Mouse (Mus musculus): ENCODE measurements around the gene Flot1.
A peak's percentile ranks its signal among the peaks of the same experiment; 100 is the strongest.

Flot1 gene

GRCm38 (mm10) chr17:35822964-35823937, at the start of gene Flot1:
Flot1 (plus strand) TSS chr17:35823230.
- DNase-seq = peak; percentile 93

GRCm38 (mm10) chr17:35776811-35777609, 46.0 kb upstream of the Flot1 start:
- peak; percentile 92 for DNase-seq

DNA sequence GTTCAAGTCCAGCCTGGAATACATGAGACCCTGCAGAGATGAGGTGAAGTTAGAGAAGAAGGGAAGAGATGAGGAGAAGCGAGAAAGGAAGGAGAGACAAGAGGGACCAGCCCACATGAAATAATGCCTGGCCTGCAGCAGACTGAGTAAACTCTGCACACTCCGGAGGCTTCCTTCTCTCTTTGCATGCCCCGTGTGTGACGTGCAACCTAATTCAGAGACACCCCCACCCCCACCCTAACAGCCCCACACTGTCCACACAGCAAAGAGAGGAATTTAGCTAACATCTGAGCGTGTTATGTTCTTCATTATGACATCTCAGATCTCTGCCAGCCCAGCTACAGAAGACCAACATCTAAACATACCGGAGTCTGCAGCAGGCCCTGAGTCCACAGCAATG, 44.1 kb upstream of the Flot1 start:
- peak; percentile 17 for DNase-seq

GRCm38 (mm10) chr17:35779466-35780205, 43.4 kb upstream of the Flot1 start:
- peak; percentile 79 for DNase-seq

DNA sequence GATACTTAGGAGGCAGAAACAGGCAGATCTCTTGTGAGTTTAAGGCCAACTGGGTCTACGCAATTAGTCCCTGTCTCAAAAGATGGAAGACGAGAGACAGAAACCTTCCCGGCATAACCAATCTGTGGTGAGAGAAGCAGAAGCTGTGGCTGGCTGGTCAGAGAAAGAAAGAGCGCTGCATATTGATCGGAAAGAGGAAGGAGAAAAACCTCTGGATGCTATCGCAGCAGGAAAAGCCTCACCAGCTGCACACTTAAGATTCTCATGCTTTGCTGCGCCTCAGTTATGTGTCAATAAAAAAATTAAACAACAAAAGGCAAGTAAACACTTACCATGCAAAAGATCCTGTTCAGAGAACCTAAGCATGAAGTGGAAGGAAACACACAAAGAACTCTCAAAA, 42.7 kb upstream of the Flot1 start:
- DNase-seq = no peak

DNA sequence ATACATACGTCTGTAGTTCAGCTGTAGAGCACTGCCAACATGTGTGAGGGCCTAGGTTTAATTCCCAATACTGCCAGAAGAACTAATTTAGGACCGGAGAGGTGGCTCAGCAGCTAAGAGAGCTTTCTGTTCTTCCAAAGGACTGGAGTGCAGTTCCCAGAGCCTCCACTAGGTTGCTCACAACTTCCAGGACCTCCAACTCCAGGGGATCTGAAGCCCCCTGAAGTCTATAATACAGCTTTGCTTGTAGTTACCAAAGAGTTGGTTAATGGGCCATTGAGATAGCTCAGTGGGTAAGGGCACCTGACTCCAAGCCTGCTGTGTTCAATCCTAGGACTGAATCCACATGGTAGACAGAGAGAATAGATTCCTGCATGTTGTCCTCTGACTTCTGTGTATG, 40.6 kb upstream of the Flot1 start:
- DNase-seq = peak; percentile 34

GRCm38 (mm10) chr17:35782924-35783323, 40.1 kb upstream of the Flot1 start:
- peak; percentile 41 for DNase-seq

DNA sequence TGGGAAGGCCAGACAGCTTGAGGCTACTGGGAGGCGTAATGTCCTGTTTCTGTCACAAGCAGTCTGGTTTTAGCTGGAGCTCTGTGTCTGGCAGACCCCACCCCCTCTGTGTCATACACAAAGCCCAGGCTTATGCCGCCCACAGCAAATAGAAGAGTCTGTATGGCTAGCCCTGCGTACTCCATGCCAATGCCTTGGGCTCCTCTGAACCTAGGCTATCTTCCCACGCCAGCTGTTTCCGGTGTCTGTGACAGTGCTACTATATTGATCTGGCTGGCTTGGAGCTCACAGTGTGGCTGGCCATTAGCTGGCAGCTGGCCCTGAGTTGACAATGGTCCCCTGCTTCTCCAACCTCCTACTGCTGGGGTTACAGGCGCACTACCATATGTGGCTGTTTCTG, 39.1 kb upstream of the Flot1 start:
- DNase-seq = peak; percentile 83

DNA sequence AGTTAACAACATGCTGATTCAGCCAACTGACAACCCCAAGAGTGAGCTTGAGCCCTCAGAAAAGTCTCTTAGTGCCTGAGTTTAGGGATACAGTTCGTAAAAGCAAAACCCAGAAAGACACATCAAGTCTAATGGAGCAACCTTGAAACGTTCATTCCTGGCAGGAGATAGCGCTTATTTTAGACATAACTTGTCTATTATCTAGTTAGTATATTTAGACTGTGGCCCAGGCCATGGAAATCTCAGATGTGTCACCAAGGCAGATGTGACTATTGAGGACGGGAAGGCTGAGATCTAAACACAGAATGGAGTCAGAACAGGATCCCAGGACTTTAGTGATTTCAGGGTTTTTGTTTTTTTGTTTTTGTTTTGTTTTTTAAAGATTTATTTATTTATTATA, 37.9 kb upstream of the Flot1 start:
- DNase-seq = no peak

DNA sequence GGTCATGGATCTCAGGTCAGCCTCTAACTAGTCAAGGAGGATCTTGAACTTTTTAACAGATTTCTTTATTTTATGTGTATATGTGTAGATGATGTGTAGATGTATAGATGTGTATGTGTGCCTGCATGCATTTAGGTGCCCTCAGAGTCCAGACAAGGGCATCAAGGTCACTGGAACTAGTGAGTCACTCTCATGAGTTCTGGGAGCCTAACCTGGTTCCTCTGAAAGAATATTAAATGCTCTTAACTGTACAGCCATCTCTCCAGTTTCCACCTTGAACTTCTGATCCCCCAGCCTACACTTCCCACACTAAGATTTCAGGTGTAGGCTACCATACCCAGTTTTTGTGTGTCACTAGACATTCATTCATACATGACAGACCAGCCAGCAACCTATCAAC, 35.5 kb upstream of the Flot1 start:
- DNase-seq = no peak

DNA sequence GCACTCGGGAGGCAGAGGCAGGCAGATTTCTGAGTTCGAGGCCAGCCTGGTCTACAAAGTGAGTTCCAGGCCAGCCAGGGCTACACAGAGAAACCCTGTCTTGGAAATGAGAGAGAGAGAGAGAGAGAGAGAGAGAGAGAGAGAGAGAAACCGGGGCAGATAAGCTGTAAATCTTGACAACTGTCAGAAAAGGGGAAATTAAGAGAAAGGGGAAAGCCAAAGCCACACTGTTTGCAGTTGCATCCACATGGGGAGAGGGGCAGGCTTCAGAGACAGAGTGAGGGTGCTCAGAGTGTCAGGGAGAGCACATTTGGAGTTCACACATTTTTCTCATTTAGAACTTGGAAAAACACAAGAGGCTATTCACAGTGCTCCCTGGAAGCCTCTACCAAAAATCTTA, 35.0 kb upstream of the Flot1 start:
- DNase-seq = no peak

DNA sequence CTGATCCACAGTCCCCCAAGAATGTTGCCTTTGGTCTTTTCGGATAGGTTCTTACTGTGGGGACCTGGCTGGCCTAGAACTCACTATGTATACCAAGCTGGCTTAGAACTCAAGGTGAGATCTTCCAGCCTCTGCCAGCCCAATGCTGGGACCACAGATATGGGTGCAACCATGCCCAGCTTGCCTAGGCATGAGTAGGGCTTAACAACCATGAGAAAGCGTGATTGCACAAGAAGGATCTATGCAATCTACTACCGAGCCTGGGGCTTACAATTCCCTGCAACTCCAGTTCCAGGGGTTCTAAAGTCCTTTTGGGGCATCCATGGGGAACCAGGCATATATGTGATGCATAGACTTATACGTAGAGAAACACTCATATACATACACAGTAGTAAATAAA, 32.1 kb upstream of the Flot1 start:
- DNase-seq = no peak

DNA sequence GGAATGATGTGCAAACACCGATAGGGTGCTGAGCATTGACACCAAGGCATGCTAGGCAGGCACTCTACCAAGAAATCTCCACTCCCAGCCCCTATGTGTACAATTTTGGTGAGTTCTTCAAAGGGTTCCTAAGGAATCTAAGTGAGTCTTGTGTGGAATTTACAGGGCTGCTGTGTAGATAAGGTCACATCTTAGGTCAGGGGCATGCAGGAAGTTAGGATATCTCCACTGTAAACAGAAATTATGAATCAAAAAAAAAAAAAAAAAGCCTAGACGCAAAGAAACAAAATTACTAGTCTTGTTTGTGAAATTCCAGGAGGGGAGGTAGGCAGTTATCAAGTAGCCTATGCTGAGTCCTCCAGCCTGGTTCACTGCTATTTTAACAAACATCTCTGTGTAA, 30.2 kb upstream of the Flot1 start:
- no peak for DNase-seq

DNA sequence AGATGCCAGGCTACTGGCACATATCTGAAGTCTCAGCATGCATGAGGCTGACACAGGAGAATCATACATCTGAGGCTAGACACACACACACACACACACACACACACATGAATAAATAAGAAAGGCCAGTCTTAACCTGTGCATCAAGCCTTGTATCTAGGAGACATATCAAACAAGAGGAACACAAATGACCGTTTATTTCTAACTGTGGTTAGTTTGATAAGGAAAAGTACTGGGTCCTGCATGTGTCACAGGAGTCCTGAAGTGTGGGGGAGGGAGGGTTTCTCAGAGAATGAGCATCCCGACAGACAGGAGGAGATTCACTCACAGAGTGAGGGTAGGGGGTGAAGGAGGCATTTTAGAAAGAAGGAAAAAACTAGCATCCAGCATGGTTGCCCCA, 27.9 kb upstream of the Flot1 start:
- no peak for DNase-seq

DNA sequence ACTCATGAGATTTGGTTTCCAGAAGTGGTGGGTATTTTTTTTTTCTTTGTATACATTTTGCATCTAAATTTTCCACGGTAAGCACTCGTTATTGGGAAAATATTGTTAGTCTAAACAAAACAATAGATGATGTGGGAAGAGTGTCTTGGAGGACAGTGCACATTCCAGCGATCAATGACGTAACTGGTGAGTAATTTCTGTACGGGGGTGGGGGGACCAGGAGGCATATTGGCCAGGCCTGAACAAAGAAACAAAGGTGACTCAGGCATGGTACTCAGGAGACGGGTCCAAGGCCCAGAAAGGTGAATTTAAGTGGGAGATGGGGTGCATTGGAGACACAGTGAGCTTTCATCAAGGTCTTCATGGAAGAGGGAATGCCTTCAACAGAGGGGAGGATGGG, 27.4 kb upstream of the Flot1 start:
- DNase-seq = no peak

DNA sequence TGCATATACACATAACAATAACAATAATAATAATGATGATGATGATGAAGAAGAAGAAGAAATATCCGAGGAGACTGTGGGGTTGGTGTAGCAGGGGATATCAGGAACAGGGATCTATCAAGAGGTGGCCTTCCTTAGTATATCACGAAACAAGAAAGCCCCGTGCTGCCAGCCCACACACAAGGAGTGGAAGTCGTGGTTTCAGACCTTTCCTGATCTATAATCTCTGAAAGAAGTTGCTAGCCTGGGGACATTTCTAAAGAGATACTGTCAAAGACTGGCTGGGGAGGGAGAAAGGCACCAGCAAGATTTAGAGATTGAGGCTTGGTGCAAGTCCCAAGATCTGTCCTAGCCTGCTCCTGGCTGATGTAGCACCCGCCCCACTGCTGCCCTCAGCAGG, 26.2 kb upstream of the Flot1 start:
- no peak for DNase-seq

DNA sequence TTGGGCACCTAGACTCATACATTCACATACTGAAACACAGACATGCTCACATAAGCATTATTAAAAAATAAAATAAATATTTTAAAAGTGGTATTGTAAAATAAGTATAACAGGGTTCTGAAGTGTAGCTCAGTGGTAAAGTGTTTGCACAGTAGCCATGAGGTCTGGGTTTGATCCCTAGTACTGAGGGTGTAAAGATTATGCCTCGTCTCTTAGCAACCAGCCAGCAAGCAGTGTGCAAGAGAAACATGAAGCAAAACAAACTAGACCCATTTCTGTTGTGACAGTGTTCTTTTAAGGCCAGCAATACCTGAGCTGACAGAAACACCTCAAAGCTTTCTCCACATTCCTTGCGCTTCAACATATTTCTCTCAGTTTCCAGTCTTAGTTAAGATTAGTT, 22.1 kb upstream of the Flot1 start:
- DNase-seq = no peak

- DNase-seq = peak; percentile 54
Observed at GRCm38 (mm10) chr17:35803020-35803419, 20.0 kb upstream of the Flot1 start.

DNA sequence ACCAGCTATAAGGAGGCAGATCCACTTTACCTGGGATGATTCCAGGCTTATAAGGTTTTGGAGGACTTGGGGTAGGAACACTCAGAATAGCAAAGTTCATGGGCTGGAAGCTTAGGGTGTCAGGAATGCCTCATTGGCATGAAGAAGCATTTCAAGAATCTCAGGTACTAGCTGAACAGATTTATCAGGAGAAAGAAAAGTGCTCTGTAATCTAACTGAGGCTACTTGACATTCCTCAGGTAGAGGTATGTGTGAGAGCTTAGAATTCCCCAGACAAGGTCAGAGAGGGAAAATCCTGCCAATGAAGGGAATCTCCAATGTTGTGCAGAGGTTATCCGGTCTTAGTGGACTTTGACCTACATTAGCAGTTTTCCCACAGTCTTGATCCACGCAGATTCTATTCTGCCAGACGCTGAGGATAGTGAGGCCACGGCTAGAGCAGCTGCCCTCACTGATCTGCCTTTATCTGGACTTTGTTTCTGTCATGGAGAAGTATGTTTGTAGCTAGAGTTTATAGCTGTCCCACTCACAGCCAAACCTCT, 19.1 kb upstream of the Flot1 start:
- DNase-seq = no peak

DNA sequence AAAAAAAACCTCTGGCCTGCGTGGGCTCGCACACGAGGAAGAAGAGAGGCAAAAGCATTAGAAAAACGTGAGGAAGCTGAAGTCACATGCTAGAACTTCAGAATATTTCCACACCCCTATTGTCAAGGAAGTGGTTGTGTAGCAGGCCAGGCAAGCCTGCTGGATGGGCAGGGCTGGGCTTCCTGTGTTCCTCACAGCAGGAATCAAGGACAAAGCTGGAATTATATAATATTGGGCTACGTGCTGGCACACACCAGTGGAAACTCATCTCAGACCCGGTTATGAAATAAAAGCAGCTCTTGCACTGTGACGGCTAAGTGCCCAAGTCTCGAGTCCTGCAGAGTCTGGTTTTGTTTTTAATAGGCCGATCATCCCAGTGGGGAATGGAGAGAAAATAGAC, 15.0 kb upstream of the Flot1 start:
- peak; percentile 81 for DNase-seq

GRCm38 (mm10) chr17:35809395-35809794, 13.6 kb upstream of the Flot1 start:
- no peak for DNase-seq

DNA sequence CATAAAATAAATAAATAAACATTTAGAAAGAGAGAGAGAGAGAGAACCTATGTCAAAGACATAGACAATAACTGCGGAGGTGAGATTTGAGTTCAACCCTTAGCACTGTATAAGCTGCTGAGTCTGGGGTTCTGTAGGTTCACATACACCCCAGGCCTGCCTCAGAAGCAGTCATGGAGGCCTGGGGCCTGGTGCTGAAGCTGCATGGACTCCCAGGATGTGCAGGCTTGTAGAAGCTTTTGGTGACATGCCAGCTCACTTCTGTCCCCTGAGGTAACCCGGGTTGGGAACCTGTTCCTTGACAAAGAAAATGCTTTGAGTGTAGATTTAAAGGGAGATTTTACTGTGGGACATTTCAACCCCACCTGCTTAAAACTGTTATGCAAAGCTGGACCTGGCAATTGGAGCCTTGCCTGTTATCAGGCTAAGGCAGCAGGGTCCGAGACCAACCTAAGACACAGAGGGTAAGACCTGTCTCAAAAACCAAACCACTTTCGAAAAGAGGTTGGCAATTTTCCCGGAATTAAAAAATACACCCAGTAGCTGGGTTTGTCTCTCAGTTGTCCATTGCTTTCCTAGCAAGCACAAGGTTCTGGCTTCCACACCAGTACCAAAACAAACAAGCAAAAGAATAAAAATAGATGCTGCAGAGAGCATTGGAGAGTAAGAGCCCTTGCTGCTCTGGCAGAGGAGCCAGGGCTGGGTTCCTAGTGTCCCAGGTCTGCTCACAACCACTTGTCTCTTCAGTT, 12.0 kb upstream of the Flot1 start:
- no peak for DNase-seq
